Mouse (Mus musculus) embryonic facial prominence, embryonic 12.5 days (tissue): ENCODE measurements around the gene Gpx8. TPM values are rescaled to one million over a fixed set of nuclear protein-coding genes. Genes with fewer than 3 reads are reported as not detected.

ENCODE experiments used
- ATAC-seq: fragments of 200-750 bp; cut with Nextera tagmentation; 2 replicates; pipeline ENCODE4 v1.8.0; 2017; ENCODE audit not compliant: insufficient number of reproducible peaks, insufficient read depth, low FRiP score, low TSS enrichment
- H3K27ac ChIP-seq: fragments of 300-500 bp; sonication (generic); 2 replicates; pipeline ENCODE4 v1.5.1; 2016; ENCODE audit warnings: mild to moderate bottlenecking
- H3K27me3 ChIP-seq: fragments of 300-500 bp; sonication (generic); 2 replicates; pipeline ENCODE4 v1.6.1; 2016; ENCODE audit warnings: mild to moderate bottlenecking, moderate library complexity
- H3K36me3 ChIP-seq: fragments of 300-500 bp; sonication (generic); 2 replicates; pipeline ENCODE4 v1.6.1; 2016; ENCODE audit warnings: mild to moderate bottlenecking
- H3K4me1 ChIP-seq: fragments of 300-500 bp; sonication (generic); 2 replicates; pipeline ENCODE4 v1.6.1; 2016
- H3K4me2 ChIP-seq: fragments of 300-500 bp; sonication (generic); replicated peaks from 2 replicates; pipeline ENCODE4 v1.6.1; 2016; ENCODE audit warnings: mild to moderate bottlenecking, moderate library complexity
- H3K4me3 ChIP-seq: fragments of 300-500 bp; sonication (generic); 2 replicates; pipeline ENCODE4 v1.5.1; 2016; ENCODE audit warnings: mild to moderate bottlenecking
- H3K9ac ChIP-seq: fragments of 300-500 bp; sonication (generic); 2 replicates; pipeline ENCODE4 v1.6.1; 2016; ENCODE audit warnings: mild to moderate bottlenecking, moderate library complexity
- H3K9me3 ChIP-seq: fragments of 300-500 bp; sonication (generic); 2 replicates; pipeline ENCODE4 v1.6.1; 2016; ENCODE audit warnings: mild to moderate bottlenecking, moderate library complexity
- WGBS: fragments of 180-500 bp; shearing (Covaris S2); methylation state at CpG from one replicate; pipeline ENCODE4 v1.1.7; 2016; 5-methylcytosine and 5-hydroxymethylcytosine counted together
- polyA plus RNA-seq: library from polyadenylated mRNA; unstranded; fragments of >200 nt; fragmentation: Nextera tagmentation; extraction: Ambion mirVana; gene quantifications from 2 replicates; pipeline ENCODE4 v1.2.1, GENCODE M21; 2016

Gpx8 gene
- polyA plus RNA-seq, result 152 and 164 TPM in 2 replicates

DNA sequence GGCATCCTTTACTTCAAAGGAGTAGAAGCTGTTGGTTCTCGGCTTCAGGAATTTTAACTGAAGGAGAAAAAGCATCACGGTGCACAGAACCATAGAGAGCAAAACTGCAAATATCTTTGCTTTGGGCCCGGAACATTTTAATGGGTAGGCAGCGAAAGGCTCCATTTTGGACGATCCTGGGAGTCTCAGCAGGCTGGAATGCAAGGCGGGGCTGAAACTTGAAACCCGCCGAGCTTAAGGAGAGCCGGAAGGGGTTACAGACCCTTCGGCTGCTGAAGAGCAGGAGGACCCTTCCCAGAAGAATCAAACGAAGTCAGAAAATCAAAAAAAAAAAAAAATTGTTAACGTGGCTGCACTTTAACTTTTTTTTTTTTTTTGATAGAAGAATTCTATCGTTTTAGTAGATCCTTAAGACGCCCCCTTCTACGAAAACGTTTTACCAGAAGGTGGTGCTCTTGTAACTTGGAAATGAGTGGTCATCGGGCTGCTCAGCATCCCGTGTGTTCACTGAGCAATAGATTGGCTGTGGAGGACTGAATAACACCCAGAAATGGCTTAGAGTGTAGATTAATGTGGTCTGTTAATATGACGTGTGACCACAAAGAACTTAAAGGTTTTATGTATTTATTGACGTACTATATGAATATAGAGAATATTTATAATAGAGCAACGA lies at the start of gene Gpx8:
Gpx8 (minus strand) TSS at position 200 of the 673 bp plus-strand sequence.
- H3K4me2 ChIP-seq, result peak within 1 kb of the TSS; percentile 70
- peak within 1 kb of the TSS; percentile 59 for H3K4me3 ChIP-seq
- peak; percentile 88 for ATAC-seq
- 6% methylated on average over 21 of the region's 21 CpGs for WGBS
- peaks cover 21% of the 10 kb centered on the region for H3K36me3 ChIP-seq
- peaks cover 11% of the 10 kb centered on the region for H3K4me1 ChIP-seq
- peak within 1 kb of the TSS; percentile 50 for H3K9ac ChIP-seq
- peak within 1 kb of the TSS; percentile 65 for H3K27ac ChIP-seq
- no peaks in the 10 kb centered on the region for H3K27me3 ChIP-seq
- H3K9me3 ChIP-seq, result no peaks in the 10 kb centered on the region

DNA sequence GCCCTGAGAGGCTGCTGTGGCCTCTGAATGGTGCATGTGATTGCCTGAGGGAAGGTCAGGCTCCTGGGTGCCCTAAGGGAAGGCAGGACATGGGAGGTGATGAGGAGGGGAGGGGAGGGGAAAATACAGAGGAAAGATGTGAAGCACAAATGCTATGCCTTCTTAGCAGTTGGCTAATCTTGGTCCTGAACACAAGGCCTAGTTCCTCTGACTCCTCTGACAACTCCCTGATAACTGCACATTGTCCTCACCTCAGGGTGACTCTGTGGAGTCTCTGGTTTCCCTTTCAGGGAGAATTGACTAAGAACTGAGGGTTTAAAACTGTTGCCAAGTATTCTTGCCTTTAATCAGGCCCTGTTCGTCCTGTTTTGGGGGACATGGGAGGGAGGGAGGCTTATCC lies 48.4 kb upstream of the Gpx8 start:
- H3K27me3 ChIP-seq, result no peaks in the 10 kb centered on the region
- no peaks in the 10 kb centered on the region for H3K9me3 ChIP-seq
- H3K4me3 ChIP-seq, result no peak overlapping the region
- ATAC-seq, result no peak
- no peaks in the 10 kb centered on the region for H3K36me3 ChIP-seq
- no peak overlapping the region for H3K27ac ChIP-seq
- H3K9ac ChIP-seq, result no peak overlapping the region
- no peak overlapping the region for H3K4me2 ChIP-seq
- WGBS, result 50% methylated on average over 1 of the region's 1 CpGs
- no peaks in the 10 kb centered on the region for H3K4me1 ChIP-seq

DNA sequence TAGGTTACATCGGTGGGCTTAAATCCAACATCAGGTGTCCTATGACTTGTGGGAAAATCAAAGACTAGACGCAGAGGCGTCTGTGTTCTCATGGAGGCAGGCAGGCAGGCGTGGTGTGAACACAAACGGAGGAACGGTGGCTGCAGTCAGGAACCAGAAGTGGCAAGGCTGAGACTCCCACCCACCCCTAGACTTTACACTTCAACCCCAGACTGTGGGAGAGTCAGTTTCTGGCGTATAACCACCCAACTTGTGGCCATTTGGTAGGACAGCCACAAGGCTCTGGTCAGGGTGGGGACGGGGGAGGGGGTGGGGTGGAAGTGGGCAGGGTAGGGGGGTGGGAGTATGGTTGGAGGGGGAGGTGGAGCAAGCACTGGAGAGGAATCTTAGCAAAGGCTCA lies 44.3 kb upstream of the Gpx8 start:
- Histone ChIP-seq H3K9me3 (no peaks in the 10 kb centered on the region), H3K27me3 (no peaks in the 10 kb centered on the region), H3K4me1 (no peaks in the 10 kb centered on the region), H3K27ac (no peak overlapping the region), H3K36me3 (no peaks in the 10 kb centered on the region), H3K4me2 (no peak overlapping the region), H3K9ac (no peak overlapping the region), H3K4me3 (no peak overlapping the region)
- no peak for ATAC-seq
- 90% methylated on average over 8 of the region's 8 CpGs for WGBS

DNA sequence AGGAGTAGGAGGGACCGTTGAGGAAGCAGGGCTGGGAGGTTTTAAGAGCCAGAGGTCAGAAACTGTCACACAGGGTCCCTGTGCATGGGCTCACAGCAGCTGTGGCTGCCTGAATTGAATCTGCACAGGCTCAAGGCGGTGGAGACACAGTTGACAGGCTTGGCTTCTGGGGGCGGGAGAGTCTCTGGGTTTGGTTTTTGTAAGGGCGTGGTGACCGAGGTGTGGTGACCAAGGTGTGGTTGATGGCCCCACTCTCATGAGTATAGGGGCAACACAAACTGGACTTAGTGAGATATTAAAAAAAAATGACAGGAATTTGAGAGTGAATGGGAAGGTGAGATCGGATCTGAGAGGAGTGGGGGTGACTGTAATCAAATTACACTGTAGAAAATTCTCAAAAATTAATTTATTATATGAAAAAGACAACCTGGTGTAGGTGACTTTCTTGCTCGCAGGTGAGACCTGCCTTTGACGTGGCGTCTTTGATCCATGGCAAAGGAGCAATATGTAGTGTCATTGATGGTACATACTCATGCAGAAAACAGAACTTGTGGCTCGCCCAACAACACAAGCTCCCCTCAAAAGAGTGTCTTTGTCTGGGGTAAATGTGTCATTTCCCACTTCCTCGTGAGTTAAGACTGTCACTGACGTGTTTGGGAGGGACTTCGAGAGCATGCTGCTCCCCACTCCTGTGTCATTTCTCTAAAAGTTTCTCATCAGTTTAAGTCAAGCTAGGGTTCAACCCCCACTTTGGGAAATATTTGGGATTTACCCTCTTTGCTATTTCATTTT lies 41.2 kb upstream of the Gpx8 start:
- Histone ChIP-seq H3K27me3 (no peaks in the 10 kb centered on the region), H3K4me2 (no peak overlapping the region), H3K9ac (no peak overlapping the region), H3K4me1 (no peaks in the 10 kb centered on the region), H3K27ac (no peak overlapping the region), H3K4me3 (no peak overlapping the region), H3K36me3 (no peaks in the 10 kb centered on the region), H3K9me3 (no peaks in the 10 kb centered on the region)
- 78% methylated on average over 13 of the region's 13 CpGs for WGBS
- no peak for ATAC-seq

DNA sequence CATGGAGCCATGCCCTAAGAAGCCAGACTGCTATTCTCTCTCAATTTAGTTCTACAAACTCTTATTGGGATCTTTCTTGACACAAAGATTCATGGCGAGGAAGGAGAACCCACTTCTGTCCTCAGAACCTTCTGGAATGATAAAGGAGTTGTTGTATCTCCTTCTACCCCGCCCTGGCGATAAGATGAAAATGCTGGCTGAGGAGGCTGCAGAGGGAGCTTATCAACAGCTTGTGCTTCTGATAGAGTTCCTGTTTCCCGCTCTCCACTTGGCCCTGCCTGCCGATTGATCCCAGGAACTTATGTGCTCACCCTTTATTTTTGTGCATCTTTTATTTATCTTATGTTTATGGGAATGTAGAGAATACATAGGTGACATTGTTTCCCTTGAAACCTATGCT lies 38.5 kb upstream of the Gpx8 start:
- WGBS, result 78% methylated on average over 5 of the region's 5 CpGs
- ATAC-seq, result no peak

DNA sequence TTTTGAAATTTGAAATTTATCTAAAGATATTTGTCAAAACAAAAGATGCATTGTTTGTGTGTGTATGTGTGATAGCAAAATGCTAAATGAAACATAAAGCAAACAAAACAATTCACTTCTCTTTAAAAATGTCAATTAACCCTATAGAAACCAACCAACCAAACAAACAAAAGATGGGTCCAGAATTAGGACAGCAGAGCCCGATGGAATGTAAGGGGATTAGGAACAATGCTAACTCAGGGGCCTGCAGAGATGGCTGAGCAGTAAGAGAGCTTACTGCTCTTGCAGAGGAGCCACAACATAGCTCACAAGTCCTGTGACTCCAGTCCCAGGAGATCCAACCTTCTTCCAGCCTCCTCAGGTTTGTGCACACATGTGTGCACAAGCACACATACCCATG lies 35.9 kb upstream of the Gpx8 start:
- no peak overlapping the region for H3K9ac ChIP-seq
- no peak overlapping the region for H3K4me2 ChIP-seq
- no peaks in the 10 kb centered on the region for H3K9me3 ChIP-seq
- H3K4me3 ChIP-seq, result no peak overlapping the region
- WGBS, result 58% methylated on average over 1 of the region's 1 CpGs
- no peak for ATAC-seq
- no peak overlapping the region for H3K27ac ChIP-seq
- no peaks in the 10 kb centered on the region for H3K4me1 ChIP-seq
- H3K36me3 ChIP-seq, result no peaks in the 10 kb centered on the region
- no peaks in the 10 kb centered on the region for H3K27me3 ChIP-seq

More for the DNA sequence above, 38.5 kb upstream of the Gpx8 start:
- H3K27ac ChIP-seq, result no peak overlapping the region
- no peak overlapping the region for H3K9ac ChIP-seq
- H3K4me3 ChIP-seq, result no peak overlapping the region
- no peaks in the 10 kb centered on the region for H3K4me1 ChIP-seq
- no peak overlapping the region for H3K4me2 ChIP-seq
- no peaks in the 10 kb centered on the region for H3K9me3 ChIP-seq
- no peaks in the 10 kb centered on the region for H3K27me3 ChIP-seq
- no peaks in the 10 kb centered on the region for H3K36me3 ChIP-seq

DNA sequence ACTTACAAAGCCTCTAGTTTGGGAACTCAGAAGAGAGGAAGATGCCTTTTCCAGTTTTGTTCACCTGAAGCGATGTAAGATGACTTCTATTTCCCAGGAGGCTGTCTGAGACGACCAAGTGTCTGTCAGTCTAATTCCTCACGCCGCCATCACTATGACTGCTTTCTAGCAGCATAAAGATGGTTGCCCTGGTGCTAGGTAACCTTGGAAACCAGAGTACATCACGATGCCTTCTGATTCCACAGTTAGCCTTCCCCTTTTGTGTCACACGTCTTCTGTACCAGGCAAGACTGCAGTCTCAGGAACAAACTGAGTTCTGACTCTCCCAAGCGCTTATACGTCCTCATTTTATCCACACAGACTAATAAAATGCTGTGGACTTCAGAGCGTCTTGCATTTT lies 32.8 kb upstream of the Gpx8 start:
- ATAC-seq, result no peak
- H3K4me2 ChIP-seq, result no peak overlapping the region
- H3K9ac ChIP-seq, result no peak overlapping the region
- no peaks in the 10 kb centered on the region for H3K36me3 ChIP-seq
- no peak overlapping the region for H3K27ac ChIP-seq
- no peaks in the 10 kb centered on the region for H3K4me1 ChIP-seq
- no peaks in the 10 kb centered on the region for H3K27me3 ChIP-seq
- no peaks in the 10 kb centered on the region for H3K9me3 ChIP-seq
- no peak overlapping the region for H3K4me3 ChIP-seq
- 83% methylated on average over 9 of the region's 9 CpGs for WGBS

DNA sequence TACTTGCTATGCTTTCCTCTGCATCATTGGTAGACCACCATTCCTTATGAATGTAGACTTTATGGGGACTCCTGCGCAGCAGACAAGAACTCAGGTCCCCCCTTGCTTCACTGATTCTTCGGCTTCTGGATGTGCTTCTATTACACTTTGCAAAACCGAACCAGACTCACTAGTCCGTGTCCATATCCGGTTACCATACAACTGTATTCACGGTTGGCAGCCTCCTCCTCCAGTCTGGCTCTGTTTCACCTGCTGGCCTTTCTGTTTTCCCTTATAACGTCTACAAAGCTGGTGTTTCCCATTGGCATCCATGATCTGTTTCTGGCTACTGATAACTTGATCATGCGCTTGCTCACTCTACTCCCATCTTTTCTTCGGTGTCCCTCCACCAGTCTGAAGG lies 18.3 kb upstream of the Gpx8 start:
- no peaks in the 10 kb centered on the region for H3K27me3 ChIP-seq
- H3K9ac ChIP-seq, result no peak overlapping the region
- H3K27ac ChIP-seq, result no peak overlapping the region
- WGBS, result 80% methylated on average over 9 of the region's 9 CpGs
- no peak overlapping the region for H3K4me2 ChIP-seq
- ATAC-seq, result no peak
- H3K4me3 ChIP-seq, result no peak overlapping the region
- no peaks in the 10 kb centered on the region for H3K4me1 ChIP-seq
- H3K9me3 ChIP-seq, result no peaks in the 10 kb centered on the region
- no peaks in the 10 kb centered on the region for H3K36me3 ChIP-seq

DNA sequence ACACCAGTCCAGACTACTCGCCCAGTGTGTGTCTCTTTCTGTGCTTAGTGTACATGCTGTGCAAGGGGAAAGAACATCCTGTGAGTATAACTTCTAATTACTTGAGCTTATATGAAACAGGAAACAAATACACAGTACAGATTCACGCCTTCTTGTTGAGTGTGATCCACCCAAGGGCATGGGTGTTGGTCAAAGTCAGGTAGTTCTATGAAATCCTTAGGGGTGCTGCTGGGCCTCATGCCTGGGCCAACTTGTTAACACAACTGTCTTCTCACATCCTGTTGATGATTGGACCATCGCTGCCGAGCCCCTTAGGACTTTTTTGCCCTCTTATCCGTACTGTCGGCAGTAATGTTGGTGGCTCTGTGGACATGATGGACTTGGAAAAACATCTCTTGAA lies 15.5 kb upstream of the Gpx8 start:
- Histone ChIP-seq H3K36me3 (no peaks in the 10 kb centered on the region), H3K4me1 (no peaks in the 10 kb centered on the region), H3K27me3 (no peaks in the 10 kb centered on the region), H3K27ac (no peak overlapping the region), H3K4me3 (no peak overlapping the region), H3K9me3 (no peaks in the 10 kb centered on the region), H3K4me2 (no peak overlapping the region), H3K9ac (no peak overlapping the region)
- WGBS, result 87% methylated on average over 6 of the region's 6 CpGs
- no peak for ATAC-seq

DNA sequence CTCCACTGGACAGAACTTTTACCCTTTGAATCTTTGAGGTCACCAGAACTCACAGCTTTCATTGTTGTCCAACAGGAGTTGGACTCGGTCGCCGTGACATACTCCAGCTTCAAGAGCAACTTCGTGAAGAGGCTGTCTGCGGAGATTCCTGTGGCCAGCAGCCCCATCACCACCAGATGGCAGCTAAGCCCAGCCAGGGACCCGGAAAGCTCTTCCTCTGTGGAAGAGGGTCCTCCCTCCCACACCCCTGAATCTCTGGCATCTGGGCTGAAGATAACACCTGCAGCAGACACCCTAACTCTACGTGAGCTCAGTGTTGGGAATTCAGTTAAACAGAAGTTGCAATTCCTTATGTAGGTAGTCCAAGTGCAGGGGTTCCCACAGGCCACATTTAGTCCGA lies 9.6 kb upstream of the Gpx8 start:
- Histone ChIP-seq H3K27ac (no peak overlapping the region), H3K4me3 (no peak overlapping the region), H3K4me1 (no peaks in the 10 kb centered on the region), H3K4me2 (no peak overlapping the region), H3K9ac (no peak overlapping the region), H3K36me3 (no peaks in the 10 kb centered on the region), H3K9me3 (no peaks in the 10 kb centered on the region), H3K27me3 (no peaks in the 10 kb centered on the region)
- ATAC-seq, result no peak
- WGBS, result 46% methylated on average over 8 of the region's 8 CpGs

DNA sequence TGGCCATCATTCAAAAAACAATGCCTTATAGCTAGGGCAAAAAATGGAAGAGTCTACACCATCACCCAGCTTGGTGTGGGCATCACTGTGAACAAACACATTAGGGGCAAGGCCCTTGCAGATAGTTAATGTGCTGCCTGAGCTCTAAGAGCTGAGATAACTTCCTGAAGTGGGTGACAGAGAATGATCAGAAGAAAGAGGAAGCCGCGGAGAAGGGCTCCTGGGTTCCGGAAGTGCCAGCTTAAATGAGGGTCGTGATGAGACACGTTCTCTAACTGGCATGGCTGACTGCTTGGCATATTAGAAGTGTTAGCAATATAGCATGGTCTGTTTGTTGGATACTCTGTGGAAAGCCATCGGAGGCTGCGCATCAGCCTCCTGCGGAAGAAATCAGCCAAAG lies 8.0 kb upstream of the Gpx8 start:
- H3K27ac ChIP-seq, result no peak overlapping the region
- H3K4me1 ChIP-seq, result no peaks in the 10 kb centered on the region
- WGBS, result 92% methylated on average over 8 of the region's 8 CpGs
- no peak overlapping the region for H3K9ac ChIP-seq
- no peaks in the 10 kb centered on the region for H3K27me3 ChIP-seq
- H3K4me2 ChIP-seq, result no peak overlapping the region
- H3K9me3 ChIP-seq, result no peaks in the 10 kb centered on the region
- H3K36me3 ChIP-seq, result no peaks in the 10 kb centered on the region
- no peak for ATAC-seq
- no peak overlapping the region for H3K4me3 ChIP-seq

DNA sequence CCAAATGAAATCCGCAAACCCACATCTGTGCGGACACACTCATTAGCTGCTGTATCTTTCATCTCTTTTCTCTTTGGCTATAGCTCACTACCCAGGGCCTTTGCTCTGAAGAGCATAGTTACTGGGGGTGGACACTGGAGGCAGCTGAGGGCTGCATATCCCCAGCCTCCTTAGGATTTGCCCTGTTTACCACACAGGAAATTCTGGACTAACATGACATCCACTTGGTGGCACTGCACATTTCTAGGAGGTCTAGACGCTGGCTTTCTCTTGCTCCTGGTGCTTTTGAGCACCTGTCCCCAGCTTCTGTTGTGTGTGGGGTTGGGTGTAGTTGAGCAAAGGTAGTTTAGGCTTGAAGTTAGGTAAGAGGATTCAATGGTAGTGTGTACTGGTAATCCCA lies 1.4 kb upstream of the Gpx8 start:
- Histone ChIP-seq H3K4me3 (no peak overlapping the region), H3K27me3 (no peaks in the 10 kb centered on the region), H3K4me1 (peaks cover 11% of the 10 kb centered on the region), H3K9ac (no peak overlapping the region), H3K27ac (no peak overlapping the region), H3K4me2 (no peak overlapping the region), H3K36me3 (peaks cover 11% of the 10 kb centered on the region), H3K9me3 (no peaks in the 10 kb centered on the region)
- 68% methylated on average over 3 of the region's 3 CpGs for WGBS
- ATAC-seq, result no peak
